Mouse (Mus musculus): ENCODE results near the gene Cmtm8.
A peak's percentile ranks its signal among the peaks of the same experiment; 100 is the strongest.

Cmtm8 gene

DNA sequence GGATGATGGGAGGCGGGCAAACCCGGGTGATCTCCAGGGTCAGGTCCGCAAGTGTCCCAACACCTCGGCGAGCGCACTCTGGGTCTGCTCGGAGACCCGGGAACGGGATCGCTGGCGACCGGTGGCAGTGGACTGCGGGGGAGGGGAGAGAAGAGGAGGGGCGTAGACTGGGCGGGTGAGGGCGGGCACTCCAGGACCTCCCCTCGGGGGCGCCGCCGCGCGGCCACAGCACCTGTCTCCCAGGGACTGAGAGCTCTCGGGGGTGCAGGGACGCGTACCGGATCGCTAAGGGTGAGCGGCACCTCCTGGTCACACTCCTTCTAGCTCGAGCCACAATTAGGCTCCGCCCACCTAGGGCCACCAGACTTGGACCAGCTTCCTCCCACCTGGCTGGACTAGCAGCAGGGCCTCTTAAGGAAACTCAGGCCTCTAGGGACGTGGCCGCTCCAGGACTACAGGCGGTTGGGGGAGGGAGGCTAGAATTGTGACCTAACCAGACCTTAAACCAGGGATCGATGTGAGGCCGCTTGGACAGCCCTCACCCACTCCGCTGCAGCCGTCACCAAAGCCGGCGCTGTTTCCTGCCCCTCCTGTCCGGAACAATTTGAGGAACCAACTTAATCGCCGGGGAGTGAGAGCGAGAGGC is at the start of gene Cmtm8:
TSS of gene Cmtm8 (minus strand) at position 140 of the 646 bp plus-strand sequence.
- DNase-seq: peak; percentile 83

DNA sequence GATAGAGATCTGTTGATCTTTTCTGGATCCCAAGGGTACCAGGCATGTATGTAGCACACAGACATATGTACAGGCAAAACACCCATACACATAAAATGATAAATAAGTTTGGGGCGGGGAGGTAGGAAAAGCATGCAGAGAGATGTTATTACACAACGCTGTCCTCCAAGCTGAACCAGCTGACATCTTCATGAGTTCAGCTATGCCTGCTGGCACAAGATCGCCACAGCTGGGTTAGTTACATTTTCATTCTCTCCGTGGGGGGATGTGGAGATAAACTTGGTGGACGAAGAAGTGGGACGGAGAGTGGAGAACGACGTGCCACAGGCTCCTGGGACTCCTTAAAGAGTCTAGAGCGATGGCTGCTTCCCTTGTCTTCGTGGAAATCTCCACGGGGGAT is 49.0 kb upstream of the Cmtm8 start:
- peak; percentile 21 for DNase-seq

- DNase-seq: no peak
Measured at GRCm38 (mm10) chr9:114890377-114890776, 46.4 kb upstream of the Cmtm8 start.

GRCm38 (mm10) chr9:114888856-114889407 is 45.0 kb upstream of the Cmtm8 start:
- no peak for DNase-seq

- peak; percentile 59 for DNase-seq
Measured at GRCm38 (mm10) chr9:114887699-114888098, 43.7 kb upstream of the Cmtm8 start.

- peak; percentile 18 for DNase-seq
Measured at GRCm38 (mm10) chr9:114885991-114886662, 42.2 kb upstream of the Cmtm8 start.

DNA sequence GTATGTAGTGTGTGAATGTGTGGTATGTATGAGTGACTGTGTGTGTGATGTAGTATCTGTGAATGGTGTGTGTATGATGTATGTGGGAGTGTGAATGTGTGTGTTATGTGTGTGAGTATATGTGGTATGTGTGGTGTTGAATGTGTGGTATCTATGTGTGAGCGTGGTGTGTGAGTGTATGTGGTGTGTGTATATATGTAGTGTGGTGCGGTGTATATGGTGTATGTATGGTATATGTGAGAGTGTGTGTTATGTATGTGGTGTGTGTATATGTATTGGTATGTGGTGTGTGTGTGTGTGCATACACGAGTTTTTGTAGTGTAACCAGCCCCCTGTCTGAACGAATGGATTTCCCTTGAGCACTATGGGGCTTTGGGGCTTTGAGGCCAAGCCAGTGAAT is 41.6 kb upstream of the Cmtm8 start:
- no peak for DNase-seq

DNA sequence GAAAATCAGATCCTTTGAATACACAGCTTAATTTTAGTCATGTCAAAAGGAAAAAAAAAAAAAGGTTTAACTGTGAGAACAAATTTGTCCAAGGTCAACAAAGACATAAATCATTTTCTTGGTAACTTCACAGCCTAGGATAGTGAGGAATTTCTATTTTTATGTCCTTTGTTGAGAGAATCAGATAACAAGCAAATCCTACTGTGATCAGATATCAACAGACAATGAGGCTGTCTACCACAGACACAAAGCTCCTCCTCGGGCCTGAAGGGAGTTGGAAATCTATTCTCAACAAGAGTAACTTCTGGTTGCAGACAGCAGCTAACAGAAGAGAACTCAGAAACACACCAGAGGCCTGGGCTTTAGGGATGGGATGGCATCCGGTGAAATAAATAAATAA is 38.0 kb upstream of the Cmtm8 start:
- DNase-seq: peak; percentile 10

DNA sequence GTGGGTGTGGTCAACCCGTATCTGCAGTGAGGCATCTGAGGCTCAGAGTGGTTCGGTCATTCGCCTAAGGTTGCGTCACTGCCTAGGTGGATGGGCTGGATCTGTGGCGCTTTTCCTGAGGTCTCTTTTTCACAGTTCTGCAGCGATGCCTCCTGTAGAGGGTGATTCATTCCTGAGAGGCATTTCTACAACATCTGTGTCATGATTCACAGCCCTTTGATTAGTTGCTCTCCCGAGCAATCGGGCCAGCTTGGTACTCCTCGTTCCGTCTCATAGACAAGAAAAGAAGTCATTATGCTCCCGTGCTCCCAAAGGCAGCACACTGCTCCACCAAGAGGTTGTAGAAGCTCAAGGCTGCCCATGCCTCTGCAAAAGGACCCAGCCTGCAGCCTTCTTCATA is 11.4 kb upstream of the Cmtm8 start:
- no peak for DNase-seq

DNA sequence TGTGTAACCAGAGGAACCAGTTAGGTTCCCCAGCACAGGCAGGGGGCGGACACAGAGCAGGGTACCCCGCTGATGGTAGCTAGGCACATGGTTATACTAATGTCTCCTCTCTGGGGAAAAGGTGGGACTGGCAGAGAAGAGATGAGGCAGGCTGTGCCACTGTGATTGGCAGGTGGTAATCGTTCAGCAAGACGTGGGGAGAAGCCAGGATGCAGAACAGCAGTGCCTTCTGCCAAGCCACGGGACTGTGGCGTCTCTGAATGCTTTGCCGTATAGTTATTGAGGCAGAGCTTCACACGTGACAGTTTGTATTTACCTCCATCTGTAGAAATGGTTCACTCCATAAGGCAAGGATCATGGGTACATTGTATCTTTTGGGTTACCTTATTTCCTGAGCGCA is 10.7 kb upstream of the Cmtm8 start:
- DNase-seq: no peak

DNA sequence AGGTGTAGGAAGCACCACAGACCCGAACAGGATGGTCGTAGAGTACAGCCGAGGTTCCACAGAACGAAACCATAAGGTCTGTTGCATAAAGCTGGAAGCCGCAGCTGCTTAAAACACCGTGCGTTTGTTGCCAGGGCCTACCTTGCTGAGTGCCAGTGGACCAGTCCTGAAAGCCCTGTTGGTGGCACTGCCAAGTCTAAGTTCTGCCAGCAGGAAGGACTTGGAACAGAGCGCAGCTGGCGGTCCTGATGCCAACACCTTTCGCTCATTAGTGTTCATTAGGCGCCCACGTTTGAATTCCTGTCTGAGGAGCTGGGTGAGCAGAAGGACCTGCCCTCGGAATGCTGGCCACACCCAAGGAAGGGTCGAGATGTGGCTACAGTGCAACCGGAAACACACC is 9.4 kb upstream of the Cmtm8 start:
- peak; percentile 12 for DNase-seq

- DNase-seq: peak; percentile 48
Measured at GRCm38 (mm10) chr9:114851419-114852190, 7.6 kb upstream of the Cmtm8 start.

DNA sequence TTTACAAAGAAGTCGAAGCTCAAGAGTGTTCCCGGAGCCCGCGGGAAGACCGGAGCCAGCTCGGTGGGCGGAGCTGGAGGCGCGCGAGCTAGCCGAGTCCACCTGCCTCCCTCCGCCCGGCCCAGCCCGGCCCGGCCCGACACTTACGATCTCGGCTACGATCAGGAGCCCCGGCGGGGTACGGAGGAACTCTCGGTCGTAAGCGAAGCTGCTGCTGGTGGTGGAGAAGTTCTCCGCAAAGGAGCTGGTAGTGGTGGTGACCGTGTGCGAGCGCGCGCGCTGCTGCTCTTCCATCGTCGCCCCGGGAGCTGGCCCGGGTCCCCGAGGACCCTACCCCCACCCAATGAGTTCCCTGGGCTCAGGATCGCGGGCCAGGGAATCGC is 331 bp downstream of the Cmtm8 start:
- peak; percentile 68 for DNase-seq

DNA sequence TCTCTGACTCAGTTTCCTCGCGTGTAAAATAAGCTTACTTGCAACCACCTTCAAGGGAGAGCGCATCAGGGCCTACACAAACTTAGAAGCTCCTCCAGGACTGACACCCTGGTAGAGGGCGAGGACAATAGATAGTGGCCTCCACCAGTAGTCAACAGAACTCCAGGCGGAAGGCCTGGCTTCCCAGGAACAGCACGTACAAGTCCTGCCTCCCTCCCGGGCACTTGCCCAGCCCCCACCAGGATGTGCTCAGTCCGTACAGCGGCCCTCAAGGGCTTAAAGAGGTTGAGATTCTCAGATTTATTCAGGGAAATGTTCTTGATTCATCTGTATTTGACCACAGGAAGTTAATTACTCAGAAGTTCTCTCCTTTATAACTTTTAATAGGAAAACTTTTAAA is 1.1 kb downstream of the Cmtm8 start:
- DNase-seq: peak; percentile 74

DNA sequence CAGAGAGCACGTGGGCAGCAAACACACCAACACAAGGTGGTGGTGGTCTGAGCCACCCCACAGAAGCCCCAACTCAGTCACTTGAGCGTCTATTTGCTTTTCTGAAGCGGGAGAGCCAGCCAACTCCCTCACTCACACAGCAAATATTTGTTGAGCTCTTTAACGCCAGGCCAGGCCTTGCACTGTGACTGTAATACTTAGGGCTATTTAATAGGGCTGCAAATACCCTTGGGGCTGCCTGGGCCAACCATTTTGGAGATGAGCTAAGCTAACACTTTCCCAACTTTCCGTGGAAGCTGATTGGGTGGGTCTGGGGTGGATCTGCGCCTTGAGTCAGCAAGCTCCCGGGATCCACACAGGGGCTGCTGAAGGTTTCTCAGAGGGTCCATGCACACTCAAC is 1.7 kb downstream of the Cmtm8 start:
- peak; percentile 55 for DNase-seq

DNA sequence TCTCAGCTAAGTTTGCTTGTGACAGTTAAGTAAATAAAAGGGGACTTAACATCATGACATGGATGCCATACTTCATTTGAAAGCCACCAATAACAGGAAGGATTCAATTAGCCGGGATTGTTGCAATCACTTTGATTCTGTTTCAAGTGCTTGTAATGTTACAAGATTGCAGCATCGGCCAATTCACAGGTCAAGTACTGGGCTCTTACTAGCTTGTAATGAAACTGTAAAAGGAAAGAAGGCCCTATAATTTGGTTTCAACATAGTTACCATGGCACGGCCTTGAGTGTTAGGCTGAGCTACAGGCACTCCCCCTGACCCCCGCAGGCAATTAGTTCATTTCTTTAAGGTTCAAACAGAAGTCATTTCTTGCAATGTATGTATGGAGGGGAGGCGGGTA is 5.1 kb downstream of the Cmtm8 start:
- peak; percentile 48 for DNase-seq

DNA sequence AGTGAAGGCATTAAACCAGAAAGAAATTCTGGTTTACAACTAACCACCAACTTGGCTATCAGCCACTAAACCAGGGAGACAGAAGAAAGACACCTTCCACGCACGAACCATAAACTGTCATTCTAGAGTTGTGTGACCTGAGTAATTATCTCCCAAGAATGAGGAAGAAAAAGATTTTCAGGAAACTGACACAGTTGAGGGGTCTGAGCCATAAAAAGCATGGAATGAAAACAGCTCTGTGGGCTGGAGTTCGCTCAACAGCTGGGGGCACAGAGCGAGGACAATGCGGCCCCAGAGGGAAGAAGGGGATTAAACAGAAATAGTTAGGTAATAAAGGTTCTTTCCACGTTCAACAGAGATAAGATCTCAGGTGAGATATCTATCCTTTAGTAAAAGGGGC is 12.4 kb downstream of the Cmtm8 start:
- no peak for DNase-seq

GRCm38 (mm10) chr9:114830351-114830750 is 13.6 kb downstream of the Cmtm8 start:
- DNase-seq: no peak

DNA sequence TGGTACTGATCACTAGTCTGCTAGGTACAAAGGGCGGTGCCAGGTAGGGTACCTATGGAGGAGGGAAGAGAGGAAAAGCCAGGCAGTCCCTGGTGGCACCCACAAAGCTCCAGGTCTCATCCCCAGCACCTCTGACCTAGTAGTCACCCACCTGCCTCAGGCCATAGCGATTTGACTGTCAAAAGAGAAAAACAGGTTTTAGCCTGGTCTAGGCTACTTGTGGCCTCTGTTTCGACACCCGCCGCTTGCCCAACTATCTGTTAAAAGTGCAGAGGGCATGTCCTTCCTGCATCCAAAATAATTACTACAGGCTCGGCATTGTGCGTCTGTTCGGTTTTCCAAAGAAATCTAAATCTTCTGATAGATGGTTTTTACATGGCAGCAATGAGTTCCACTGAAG is 14.3 kb downstream of the Cmtm8 start:
- no peak for DNase-seq

DNA sequence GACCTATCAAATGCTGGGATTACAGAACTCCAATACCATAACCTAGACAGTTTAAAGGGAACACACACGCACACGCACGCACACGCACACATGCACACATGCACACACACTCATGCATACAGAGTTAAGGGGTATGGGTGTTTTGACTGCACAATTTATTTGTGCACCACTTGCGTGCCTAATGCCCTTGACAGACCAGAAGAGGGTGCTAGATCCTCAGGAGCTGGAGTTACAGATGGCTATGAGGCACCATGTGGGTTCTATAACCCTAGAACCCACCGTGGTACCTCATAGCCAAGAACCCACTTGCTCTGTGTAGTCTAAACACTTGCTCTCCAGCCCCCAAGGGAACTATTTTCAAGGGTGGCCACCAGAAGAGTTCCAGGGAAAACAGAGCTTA is 15.6 kb downstream of the Cmtm8 start:
- DNase-seq: no peak

DNA sequence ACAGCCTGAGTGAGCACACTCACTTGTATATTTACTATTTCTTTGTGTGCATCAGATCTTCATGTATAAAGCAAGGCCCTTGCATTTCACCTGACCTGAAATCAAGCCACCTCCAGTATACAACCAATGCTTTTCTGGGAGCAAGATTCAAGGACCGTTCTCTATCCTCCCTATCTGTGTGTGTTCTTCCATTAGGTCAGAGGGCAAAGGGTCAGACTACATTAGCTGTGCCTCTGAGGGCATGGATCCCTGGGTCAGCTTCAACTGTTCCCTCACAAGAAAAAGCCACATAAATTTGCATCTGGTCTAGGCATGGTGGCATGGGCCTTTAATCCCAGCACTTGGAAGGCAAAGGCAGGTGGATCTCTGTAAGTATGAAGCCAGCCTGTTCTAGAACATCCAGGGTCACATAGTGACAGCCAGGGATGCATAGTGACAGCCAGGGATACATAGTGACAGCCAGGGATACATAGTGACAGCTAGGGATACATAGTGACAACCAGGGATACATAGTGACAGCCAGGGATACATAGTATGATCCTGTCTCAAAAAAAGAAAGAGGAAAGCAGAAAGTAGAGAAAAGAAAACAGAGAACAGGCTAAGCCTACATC is 16.6 kb downstream of the Cmtm8 start:
- DNase-seq: no peak

DNA sequence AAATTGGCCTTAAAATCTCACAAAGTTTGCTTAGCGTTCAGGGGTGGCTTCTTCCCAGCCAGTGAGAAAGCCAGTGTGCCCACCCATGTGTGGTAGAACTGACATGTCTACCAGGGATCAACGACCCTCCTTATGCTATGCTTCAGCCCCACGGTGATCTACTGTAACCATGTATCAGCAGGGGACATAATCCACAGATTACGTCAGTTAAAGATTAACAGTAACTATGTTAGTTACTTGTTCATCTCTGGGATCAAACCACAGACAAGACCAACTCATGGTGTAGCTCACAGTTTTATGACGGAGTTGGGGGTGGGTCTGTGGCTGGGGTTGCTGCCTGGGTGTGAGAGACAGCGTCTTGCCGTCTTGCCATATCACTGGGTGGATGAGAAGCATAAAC is 19.8 kb downstream of the Cmtm8 start:
- DNase-seq: no peak

- no peak for DNase-seq
Measured at GRCm38 (mm10) chr9:114821548-114822289, 22.2 kb downstream of the Cmtm8 start.

Measured in lung, postnatal 10 days (tissue).